Comparison of ENCODE assay signal across 22 mouse cellular contexts in genomic region chr6:30749042-30749689, GRCm38 (mm10). TPM values are rescaled to one million over a fixed set of nuclear protein-coding genes. Genes with fewer than 3 reads are reported as not detected.
A peak's percentile ranks its signal among the peaks of the same experiment; 100 is the strongest.
DNase-seq lines count a peak whose midpoint lies in the region; ATAC-seq and TF ChIP-seq lines count a peak whose summit lies in the region.
"Had no signal": no experiment of that assay in that cellular context is flagged by ENCODE, and none has a peak within 500 bp of the region (broad histone marks: within the 10 kb centered on the region; RNA-seq: fewer than 3 reads in every experiment).

No protein-coding gene starts in this region.

- no peak overlapping the region for H3K4me3 ChIP-seq in heart, embryonic 12.5 days
- H3K4me3 ChIP-seq in heart, adult 2 months, result no peak overlapping the region
- no peak overlapping the region for H3K4me3 ChIP-seq in kidney, embryonic 14.5 days (ENCODE audit: low read length)
- H3K4me3 ChIP-seq in embryonic facial prominence, embryonic 13.5 days, result no peak overlapping the region
- H3K4me3 ChIP-seq: erythroblast, embryonic 14.5 days; gastrocnemius, adult 2 months; left cerebral cortex, adult 2 months; midbrain, embryonic 13.5 days had no signal

- peaks cover 43% of the 10 kb centered on the region for H3K36me3 ChIP-seq in heart, embryonic 12.5 days
- peaks cover 5% of the 10 kb centered on the region for H3K36me3 ChIP-seq in heart, adult 2 months (ENCODE audit: control insufficient read depth, insufficient read depth, low read length)
- H3K36me3 ChIP-seq in kidney, embryonic 14.5 days (ENCODE audit: control insufficient read depth, insufficient read depth, low read length), result peaks cover 59% of the 10 kb centered on the region
- H3K36me3 ChIP-seq in embryonic facial prominence, embryonic 13.5 days, result peaks cover 59% of the 10 kb centered on the region

- no peak overlapping the region for H3K9ac ChIP-seq in heart, embryonic 12.5 days
- no peak overlapping the region for H3K9ac ChIP-seq in heart, adult 2 months (ENCODE audit: low read depth, low read length)
- H3K9ac ChIP-seq in kidney, embryonic 14.5 days (ENCODE audit: low read depth, low read length), result no peak overlapping the region
- no peak overlapping the region for H3K9ac ChIP-seq in embryonic facial prominence, embryonic 13.5 days
- H3K9ac ChIP-seq: liver, postnatal 0 days; midbrain, embryonic 13.5 days had no signal

- H3K4me2 ChIP-seq in heart, embryonic 12.5 days, result no peak overlapping the region
- no peak overlapping the region for H3K4me2 ChIP-seq in kidney, embryonic 14.5 days (replicated peaks; ENCODE audit: low read depth, low read length)
- no peak overlapping the region for H3K4me2 ChIP-seq in embryonic facial prominence, embryonic 13.5 days
- H3K4me2 ChIP-seq: midbrain, embryonic 13.5 days had no signal

- H3K27ac ChIP-seq in heart, embryonic 12.5 days (ENCODE audit: poor library complexity, severe bottlenecking), result no peak overlapping the region
- no peak overlapping the region for H3K27ac ChIP-seq in heart, adult 2 months
- H3K27ac ChIP-seq in kidney, embryonic 14.5 days (ENCODE audit: low read depth, low read length), result 0 out of 2 replicates have a peak overlapping the region, but pooled peaks have one; percentile 26
- 0 out of 2 replicates have a peak overlapping the region, but pooled peaks have one; percentile 28 for H3K27ac ChIP-seq in embryonic facial prominence, embryonic 13.5 days
- H3K27ac ChIP-seq: gastrocnemius, adult 2 months; hindbrain, postnatal 0 days; left cerebral cortex, adult 2 months; midbrain, embryonic 13.5 days had no signal

- no peak for TF ChIP-seq POLR2A in heart, adult 2 months (IDR thresholded peaks at IDR 0.05; ENCODE audit: insufficient read depth, low read depth, low read length)

- no peaks in the 10 kb centered on the region for H3K4me1 ChIP-seq in heart, embryonic 12.5 days (replicated peaks)
- H3K4me1 ChIP-seq in heart, adult 2 months (ENCODE audit: control insufficient read depth, insufficient read depth, low read length), result no peaks in the 10 kb centered on the region
- H3K4me1 ChIP-seq in kidney, embryonic 14.5 days (ENCODE audit: control insufficient read depth, insufficient read depth, low read length), result 0 out of 2 replicates have a peak, but pooled peaks cover 3% of the 10 kb centered on the region
- peaks cover 9% of the 10 kb centered on the region for H3K4me1 ChIP-seq in embryonic facial prominence, embryonic 13.5 days
- H3K4me1 ChIP-seq: midbrain, embryonic 13.5 days had no signal

- intact Hi-C loops in heart, adult 2 months (cut with DNase I), result no loop called here

- ATAC-seq in heart, embryonic 12.5 days (ENCODE audit: insufficient number of reproducible peaks, low FRiP score), result peak; percentile 38
- peak; percentile 40 for ATAC-seq in kidney, embryonic 14.5 days (ENCODE audit: low FRiP score, low TSS enrichment)
- peak; percentile 62; the same call in 1 of the 2 replicates for ATAC-seq in embryonic facial prominence, embryonic 13.5 days (ENCODE audit: insufficient number of reproducible peaks, insufficient read depth, low FRiP score, low TSS enrichment, low read depth)
- ATAC-seq: CD4-positive, CD25-positive, alpha-beta regulatory T cell, adult 4 months; hindbrain, postnatal 0 days; liver, postnatal 0 days; midbrain, embryonic 13.5 days had no signal

- no peaks in the 10 kb centered on the region for H3K79me2 ChIP-seq in heart, adult 2 months (replicated peaks; ENCODE audit: control insufficient read depth, insufficient read depth, low read length)

- H3K27me3 ChIP-seq in heart, embryonic 12.5 days (replicated peaks), result no peaks in the 10 kb centered on the region
- no peaks in the 10 kb centered on the region for H3K27me3 ChIP-seq in heart, adult 2 months (ENCODE audit: control insufficient read depth, insufficient read depth, low read length)
- no peaks in the 10 kb centered on the region for H3K27me3 ChIP-seq in kidney, embryonic 14.5 days (ENCODE audit: control insufficient read depth, insufficient read depth, low read length)
- H3K27me3 ChIP-seq in embryonic facial prominence, embryonic 13.5 days, result no peaks in the 10 kb centered on the region
- H3K27me3 ChIP-seq: midbrain, embryonic 13.5 days had no signal

- no peak for TF ChIP-seq CTCF in heart, adult 2 months (IDR thresholded peaks at IDR 0.05)

- DNase-seq in embryo, embryonic 10 days (ENCODE audit: low spot score), result peak; percentile 68
- DNase-seq in embryo, embryonic 10.5 days (ENCODE audit: low spot score), result no peak
- DNase-seq in heart, adult 2 months, result no peak
- DNase-seq in kidney, adult 9 months, result no peak
- DNase-seq in left cerebral cortex, adult 18-20 months (ENCODE audit: low spot score in 2 of 2), result no peak
- DNase-seq: adrenal gland, postnatal 36 days; cerebellum, adult 8-10 months; gastrocnemius, adult 2 months; kidney, postnatal 14 days; liver; liver, postnatal 0 days; right cerebral cortex, postnatal 25 days had no signal

- 19% methylated on average over 2 of the region's 2 CpGs for WGBS in heart, embryonic 12.5 days
- 36% methylated on average over 2 of the region's 2 CpGs for WGBS in heart, adult 2 months
- WGBS in kidney, embryonic 14.5 days, result 39% methylated on average over 2 of the region's 2 CpGs
- 40% methylated on average over 2 of the region's 2 CpGs for WGBS in embryonic facial prominence, embryonic 13.5 days

- no peak for TF ChIP-seq EP300 in heart, adult 2 months (IDR thresholded peaks at IDR 0.05; ENCODE audit: insufficient read depth, low read depth, low read length)

- no peaks in the 10 kb centered on the region for H3K9me3 ChIP-seq in heart, embryonic 12.5 days (replicated peaks)
- H3K9me3 ChIP-seq in kidney, embryonic 14.5 days (ENCODE audit: control insufficient read depth, low read length), result no peaks in the 10 kb centered on the region
- H3K9me3 ChIP-seq in embryonic facial prominence, embryonic 13.5 days, result no peaks in the 10 kb centered on the region
- H3K9me3 ChIP-seq: G1E; midbrain, embryonic 13.5 days had no signal

RNA-seq across cellular contexts. Expression of gene Mest, which starts 25.8 kb away (rescaled TPM):
- 3,424 and 3,742 TPM in 2 replicates for polyA plus RNA-seq in heart, embryonic 12.5 days (2016; fragmentation: Nextera tagmentation; extraction: Ambion mirVana)
- 1 to 10 TPM; 6.2 to 8.3 TPM for total RNA-seq in heart, adult 2 months (2021)
- 19.5 and 28.1 TPM in 2 replicates for polyA plus RNA-seq in heart, adult 2 months (2012; rRNA removed)
- polyA plus RNA-seq in kidney, embryonic 14.5 days (2014; fragmentation: Nextera tagmentation; extraction: Ambion mirVana), result 2,297 and 2,617 TPM in 2 replicates
- 874 and 912 TPM in 2 replicates for polyA plus RNA-seq in embryonic facial prominence, embryonic 13.5 days (2015; fragmentation: Nextera tagmentation; extraction: Ambion mirVana)
- 100 to 1,000 TPM in 1 of 2 experiments, 10 to 100 TPM in 1; 94.5 to 106 TPM for total RNA-seq in left cerebral cortex, adult 18-20 months (2021)
- total RNA-seq: granulocyte monocyte progenitor cell, adult 5-6 weeks had no signal

RNA-seq across cellular contexts. Expression of gene Cep41, which starts 55.6 kb away (rescaled TPM):
- polyA plus RNA-seq in heart, embryonic 12.5 days (2016; fragmentation: Nextera tagmentation; extraction: Ambion mirVana), result 11.9 TPM in 2 replicates
- 1 to 10 TPM; 1.3 to 1.4 TPM for total RNA-seq in heart, adult 2 months (2021)
- 1.9 and 2.3 TPM in 2 replicates for polyA plus RNA-seq in heart, adult 2 months (2012; rRNA removed)
- polyA plus RNA-seq in kidney, embryonic 14.5 days (2014; fragmentation: Nextera tagmentation; extraction: Ambion mirVana), result 31.2 and 31.8 TPM in 2 replicates
- polyA plus RNA-seq in embryonic facial prominence, embryonic 13.5 days (2015; fragmentation: Nextera tagmentation; extraction: Ambion mirVana), result 23.4 and 23.9 TPM in 2 replicates
- total RNA-seq in left cerebral cortex, adult 18-20 months (2021), result 1 to 10 TPM; 6.4 to 7.0 TPM

Comparison
In these comparisons a context has a peak if more than half of its experiments do, and no peak if none do; other contexts are left out.
1. RNA of gene Mest, which starts 25.8 kb away (polyA plus RNA-seq): 3,424 to 3,742 TPM in heart, embryonic 12.5 days, 2,297 to 2,617 TPM in kidney, embryonic 14.5 days and 874 to 912 TPM in embryonic facial prominence, embryonic 13.5 days; 19.5 to 28.1 TPM in heart, adult 2 months; every median in the first group is over 10 times any median in the second.
2. H3K27ac ChIP-seq: peak in kidney, embryonic 14.5 days (single experiment) and embryonic facial prominence, embryonic 13.5 days (single experiment); none in heart, embryonic 12.5 days (single experiment) and heart, adult 2 months (single experiment).
3. Peak in every context shown above with its lines, with median percentiles within 50 percentile points of each other: ATAC-seq.